Mouse (Mus musculus) hindbrain, embryonic 11.5 days (tissue): ENCODE results near the gene Wnt7b. TPM values are rescaled to one million over a fixed set of nuclear protein-coding genes. Genes with fewer than 3 reads are reported as not detected.

Source experiments
- ATAC-seq: fragments of 200-750 bp; cut with Nextera tagmentation; 2 replicates; pipeline ENCODE4 v1.8.0; 2017; ENCODE audit warnings: mild to moderate bottlenecking, moderate TSS enrichment, moderate library complexity; ENCODE audit not compliant: low FRiP score
- DNase-seq: peaks from one replicate; pipeline ENCODE4 v3.0.0-alpha.2; 2015; ENCODE audit warnings: low spot score
- H3K27ac ChIP-seq: fragments of 300-500 bp; sonication (generic); 2 replicates; pipeline ENCODE4 v1.5.1; 2014; ENCODE audit warnings: mild to moderate bottlenecking, low read depth, low read length
- H3K27me3 ChIP-seq: fragments of 300-500 bp; sonication (generic); 2 replicates; pipeline ENCODE4 v1.6.1; 2014; ENCODE audit warnings: mild to moderate bottlenecking, low read length, moderate library complexity, mixed read lengths; ENCODE audit not compliant: control insufficient read depth, insufficient read depth
- H3K36me3 ChIP-seq: fragments of 300-500 bp; sonication (generic); 2 replicates; pipeline ENCODE4 v1.6.1; 2014; ENCODE audit warnings: mild to moderate bottlenecking, low read length, moderate library complexity, mixed read lengths; ENCODE audit not compliant: control insufficient read depth, insufficient read depth
- H3K4me1 ChIP-seq: fragments of 300-500 bp; sonication (generic); replicated peaks from 2 replicates; pipeline ENCODE4 v1.6.1; 2014; ENCODE audit warnings: low read length, mixed read lengths; ENCODE audit not compliant: control insufficient read depth, insufficient read depth
- H3K4me2 ChIP-seq: fragments of 300-500 bp; sonication (generic); replicated peaks from 2 replicates; pipeline ENCODE4 v1.6.1; 2014; ENCODE audit warnings: mild to moderate bottlenecking, low read depth, low read length
- H3K4me3 ChIP-seq: fragments of 300-500 bp; sonication (generic); 2 replicates; pipeline ENCODE4 v1.5.1; 2014; ENCODE audit warnings: low read depth, low read length
- H3K9ac ChIP-seq: fragments of 300-500 bp; sonication (generic); 2 replicates; pipeline ENCODE4 v1.6.1; 2014; ENCODE audit warnings: low read depth, low read length
- H3K9me3 ChIP-seq: fragments of 300-500 bp; sonication (generic); 2 replicates; pipeline ENCODE4 v1.6.1; 2016; ENCODE audit warnings: low read length; ENCODE audit not compliant: control insufficient read depth
- WGBS: fragments of 180-500 bp; shearing (Covaris S2); extraction: QIAGEN DNeasy Blood & Tissue Kit; methylation state at CpG from one replicate; pipeline ENCODE4 v1.1.7; 2014; 5-methylcytosine and 5-hydroxymethylcytosine counted together
- polyA plus RNA-seq: library from polyadenylated mRNA; unstranded; fragments of >200 nt; fragmentation: Nextera tagmentation; extraction: Ambion mirVana; gene quantifications from 2 replicates; pipeline ENCODE4 v1.2.1, GENCODE M21; 2014

Wnt7b gene
- polyA plus RNA-seq, 1 experiment from 2014 or later = 61.6 TPM

DNA sequence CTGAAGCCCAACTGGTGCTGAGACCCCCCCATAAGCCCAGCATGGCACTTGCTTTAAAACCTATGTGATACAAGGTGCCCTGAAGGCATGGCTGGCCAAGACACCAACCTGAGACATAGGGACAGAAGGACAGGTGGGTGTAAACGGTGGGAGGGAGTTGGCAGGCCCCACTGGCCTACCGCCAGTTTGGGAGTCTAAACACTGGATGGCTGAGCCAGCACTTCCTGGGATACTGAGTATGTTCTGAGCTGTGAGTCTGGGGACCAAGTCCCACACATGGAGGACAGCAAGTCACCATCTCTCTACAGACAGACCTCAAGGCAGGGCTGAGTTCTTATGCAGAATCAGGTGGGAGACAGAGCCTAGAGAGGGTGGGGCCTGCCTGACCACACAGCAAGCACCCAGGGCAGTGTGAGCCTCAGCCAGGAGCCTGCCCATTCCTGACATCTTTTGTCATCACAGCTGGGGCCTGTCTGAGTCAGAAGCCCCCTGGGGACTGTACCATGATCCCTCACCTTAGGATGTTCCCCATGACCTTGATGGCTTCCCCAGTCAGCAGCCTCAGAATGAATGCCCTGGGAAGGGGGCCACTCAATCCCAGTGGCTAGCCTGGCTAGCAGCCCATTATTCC, 13.0 kb downstream of the Wnt7b start:
- Histone ChIP-seq H3K27ac (no peak overlapping the region), H3K4me2 (no peak overlapping the region), H3K9ac (no peak overlapping the region), H3K4me1 (peaks cover 11% of the 10 kb centered on the region; the same call in 1 of the 2 replicates), H3K4me3 (no peak overlapping the region), H3K9me3 (no peaks in the 10 kb centered on the region), H3K27me3 (no peaks in the 10 kb centered on the region), H3K36me3 (no peaks in the 10 kb centered on the region)
- DNase-seq = no peak
- ATAC-seq = no peak
- WGBS = 89% methylated on average over 2 of the region's 2 CpGs

DNA sequence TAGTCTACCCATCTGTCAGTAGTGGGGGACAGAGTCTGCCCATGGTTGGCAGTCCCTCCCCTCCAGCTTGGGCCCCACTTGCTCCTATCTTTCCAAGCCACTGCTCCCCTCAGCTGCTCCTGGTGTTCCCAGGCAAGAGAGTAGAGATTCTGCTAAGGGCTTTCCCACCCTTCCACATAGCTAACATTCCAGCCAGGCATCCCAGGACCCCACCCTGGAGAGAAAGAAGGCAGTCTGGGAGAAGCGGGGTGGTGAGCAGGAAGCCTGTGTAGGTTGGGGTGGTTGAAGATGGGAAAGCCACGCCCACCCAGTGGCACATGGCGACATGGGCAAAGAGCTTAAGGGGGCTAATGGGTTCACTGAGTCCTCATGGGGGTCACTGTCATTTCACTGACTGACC, 13.9 kb downstream of the Wnt7b start:
- no peak overlapping the region for H3K4me2 ChIP-seq
- H3K4me1 ChIP-seq = peaks cover 8% of the 10 kb centered on the region; the same call in 1 of the 2 replicates
- no peak overlapping the region for H3K9ac ChIP-seq
- no peak for DNase-seq
- H3K36me3 ChIP-seq = no peaks in the 10 kb centered on the region
- 80% methylated on average over 3 of the region's 3 CpGs for WGBS
- no peaks in the 10 kb centered on the region for H3K9me3 ChIP-seq
- H3K27ac ChIP-seq = no peak overlapping the region
- ATAC-seq = no peak
- no peaks in the 10 kb centered on the region for H3K27me3 ChIP-seq
- H3K4me3 ChIP-seq = no peak overlapping the region

DNA sequence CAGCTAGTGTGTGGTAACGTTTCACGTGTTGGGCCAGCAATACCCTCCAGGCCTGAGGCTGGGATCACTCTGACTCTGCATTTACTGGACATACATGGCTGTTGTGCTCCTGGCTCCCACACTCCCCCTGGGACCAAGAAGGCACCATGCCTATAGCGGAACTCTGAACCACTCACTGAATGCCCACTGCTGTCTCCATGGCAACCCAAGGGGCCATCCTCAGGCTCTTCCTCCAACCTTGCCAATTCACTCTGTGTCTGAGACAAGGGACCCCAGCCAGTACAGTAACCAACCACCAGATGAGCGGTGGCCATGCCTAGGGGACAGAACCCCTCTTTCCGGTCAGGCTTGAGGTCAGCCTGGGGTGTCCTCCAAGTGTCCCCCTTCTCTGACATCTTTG, 17.3 kb downstream of the Wnt7b start:
- ATAC-seq = no peak
- Histone ChIP-seq H3K4me3 (no peak overlapping the region), H3K27me3 (no peaks in the 10 kb centered on the region), H3K27ac (no peak overlapping the region), H3K4me1 (peaks cover 6% of the 10 kb centered on the region; the same call in 1 of the 2 replicates), H3K9me3 (no peaks in the 10 kb centered on the region), H3K36me3 (no peaks in the 10 kb centered on the region), H3K9ac (no peak overlapping the region), H3K4me2 (no peak overlapping the region)
- WGBS = 75% methylated on average over 5 of the region's 5 CpGs
- DNase-seq = no peak

DNA sequence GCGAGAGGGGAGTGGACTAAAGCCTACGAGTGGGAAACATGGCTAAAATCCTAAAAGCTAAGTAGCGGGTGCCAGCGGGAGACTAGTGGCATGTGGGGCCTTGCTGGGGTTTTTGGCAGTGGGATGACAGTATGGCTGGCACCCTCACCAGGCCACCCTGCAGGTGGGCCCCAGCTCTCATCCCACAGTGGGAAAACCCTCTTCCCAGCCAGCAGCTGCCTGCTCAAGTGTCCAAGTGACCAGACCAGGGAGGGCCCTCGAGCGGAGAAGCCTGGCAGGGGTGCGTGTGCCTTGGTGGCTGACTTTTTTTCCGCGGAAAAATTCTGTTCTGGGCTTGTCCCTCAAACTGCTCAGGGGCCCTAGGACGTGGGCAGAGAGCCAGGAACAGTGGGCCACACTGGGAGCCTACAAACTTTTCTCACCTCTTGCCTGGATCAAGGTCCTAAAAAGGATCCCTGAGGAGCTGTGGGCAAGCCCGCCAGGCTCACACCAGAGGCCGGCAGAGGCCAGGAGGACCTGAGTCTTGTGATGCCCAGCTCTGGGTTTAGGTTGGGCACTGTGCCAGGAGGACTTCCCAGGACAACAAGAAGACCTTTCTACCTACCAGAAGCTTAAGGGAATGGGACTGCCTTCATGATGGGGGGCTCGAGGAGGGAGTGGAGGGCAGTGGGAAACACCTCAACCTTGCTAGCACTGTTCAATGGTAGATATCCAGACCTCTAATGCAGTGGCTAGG, 18.1 kb downstream of the Wnt7b start:
- DNase-seq (no peak), ATAC-seq (no peak)
- no peaks in the 10 kb centered on the region for H3K27me3 ChIP-seq
- no peak overlapping the region for H3K27ac ChIP-seq
- no peak overlapping the region for H3K4me3 ChIP-seq
- H3K4me2 ChIP-seq = no peak overlapping the region
- no peaks in the 10 kb centered on the region for H3K9me3 ChIP-seq
- peaks cover 6% of the 10 kb centered on the region; the same call in 1 of the 2 replicates for H3K4me1 ChIP-seq
- 84% methylated on average over 13 of the region's 13 CpGs for WGBS
- H3K9ac ChIP-seq = no peak overlapping the region
- no peaks in the 10 kb centered on the region for H3K36me3 ChIP-seq

DNA sequence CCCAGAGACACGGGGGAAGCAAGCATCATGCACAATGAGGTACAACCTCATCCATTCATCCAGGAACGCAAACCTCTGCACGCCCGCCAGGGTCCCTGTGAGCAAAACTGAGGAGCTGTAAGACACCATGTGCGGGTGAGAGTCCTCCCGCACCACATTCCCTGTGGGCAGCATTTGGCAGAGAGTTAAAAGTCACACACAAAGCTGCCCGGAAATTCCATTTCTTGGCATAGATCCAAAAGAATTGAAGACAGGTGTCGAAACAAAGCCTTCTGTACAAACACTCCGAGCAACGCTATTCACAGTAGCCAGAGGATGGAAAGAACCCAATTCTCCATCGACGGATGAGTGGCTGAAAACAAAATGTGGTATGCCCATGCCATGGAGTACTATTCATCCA, 20.3 kb downstream of the Wnt7b start:
- no peak for DNase-seq
- no peak for ATAC-seq
- 87% methylated on average over 12 of the region's 12 CpGs for WGBS
- Histone ChIP-seq H3K9ac (no peak overlapping the region), H3K4me2 (no peak overlapping the region), H3K36me3 (no peaks in the 10 kb centered on the region), H3K4me3 (no peak overlapping the region), H3K27me3 (no peaks in the 10 kb centered on the region), H3K4me1 (peaks cover 4% of the 10 kb centered on the region; the same call in 1 of the 2 replicates), H3K27ac (no peak overlapping the region), H3K9me3 (no peaks in the 10 kb centered on the region)

DNA sequence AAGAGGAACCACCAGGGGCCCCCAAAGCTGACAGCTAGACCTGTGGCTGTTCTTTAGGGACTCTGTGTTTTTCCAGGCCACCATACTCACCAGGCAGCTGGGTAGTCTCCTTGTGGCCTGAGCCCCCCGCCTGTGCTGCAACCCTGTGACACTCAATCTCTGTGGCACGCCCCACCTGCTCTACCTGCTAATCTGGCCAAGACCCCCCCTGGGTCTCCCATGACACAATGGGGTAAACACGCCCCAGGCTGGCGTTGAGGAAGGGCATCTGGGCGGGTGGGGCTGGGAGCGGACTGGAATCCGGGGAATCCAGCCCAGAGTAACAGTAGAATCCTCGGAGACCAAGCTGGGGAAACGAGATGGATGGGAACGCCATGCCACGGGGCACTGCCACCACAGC, 21.4 kb downstream of the Wnt7b start:
- no peak overlapping the region for H3K4me2 ChIP-seq
- H3K4me1 ChIP-seq = no peaks in the 10 kb centered on the region
- H3K27me3 ChIP-seq = no peaks in the 10 kb centered on the region
- no peaks in the 10 kb centered on the region for H3K36me3 ChIP-seq
- no peak overlapping the region for H3K9ac ChIP-seq
- ATAC-seq (no peak), DNase-seq (no peak)
- H3K4me3 ChIP-seq = no peak overlapping the region
- H3K27ac ChIP-seq = no peak overlapping the region
- no peaks in the 10 kb centered on the region for H3K9me3 ChIP-seq
- WGBS = 75% methylated on average over 11 of the region's 11 CpGs

DNA sequence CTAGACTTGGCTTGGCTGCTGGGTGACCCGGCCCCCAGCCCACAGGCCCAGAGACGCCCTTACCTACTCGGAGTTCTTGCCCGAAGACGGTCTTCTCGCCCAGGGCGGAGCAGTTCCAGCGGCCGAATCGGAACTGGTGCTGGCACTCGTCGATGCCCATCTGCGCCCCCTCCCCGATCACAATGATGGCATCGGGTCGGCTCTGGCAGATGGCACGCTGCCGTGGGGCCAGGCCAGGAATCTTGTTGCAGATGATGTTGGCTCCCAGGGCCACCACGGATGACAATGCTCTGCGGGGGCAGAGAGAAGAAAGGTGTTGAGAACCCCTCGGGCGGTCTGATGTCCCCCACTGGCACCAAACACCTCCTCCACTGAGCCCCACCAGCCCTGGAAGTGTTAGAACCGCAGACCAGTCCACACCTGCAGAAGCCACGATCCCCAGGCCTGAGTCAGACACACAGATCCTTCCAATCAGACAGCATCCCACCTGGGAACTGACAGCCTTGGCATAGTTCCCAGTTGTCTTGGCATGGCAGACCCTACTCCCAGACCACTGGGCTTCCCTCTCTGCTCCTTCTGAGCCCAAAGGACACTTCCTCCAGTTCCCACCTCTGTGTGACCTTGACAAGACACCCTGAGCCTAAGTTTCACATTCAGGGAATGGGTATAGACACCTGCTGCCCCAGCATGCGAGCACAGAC, 23.3 kb downstream of the Wnt7b start:
- H3K9me3 ChIP-seq = no peaks in the 10 kb centered on the region
- H3K36me3 ChIP-seq = no peaks in the 10 kb centered on the region
- H3K4me3 ChIP-seq = no peak overlapping the region
- ATAC-seq = no peak
- no peak for DNase-seq
- WGBS = 93% methylated on average over 24 of the region's 25 CpGs
- H3K4me2 ChIP-seq = no peak overlapping the region
- no peaks in the 10 kb centered on the region for H3K4me1 ChIP-seq
- no peak overlapping the region for H3K9ac ChIP-seq
- H3K27ac ChIP-seq = no peak overlapping the region
- no peaks in the 10 kb centered on the region for H3K27me3 ChIP-seq

DNA sequence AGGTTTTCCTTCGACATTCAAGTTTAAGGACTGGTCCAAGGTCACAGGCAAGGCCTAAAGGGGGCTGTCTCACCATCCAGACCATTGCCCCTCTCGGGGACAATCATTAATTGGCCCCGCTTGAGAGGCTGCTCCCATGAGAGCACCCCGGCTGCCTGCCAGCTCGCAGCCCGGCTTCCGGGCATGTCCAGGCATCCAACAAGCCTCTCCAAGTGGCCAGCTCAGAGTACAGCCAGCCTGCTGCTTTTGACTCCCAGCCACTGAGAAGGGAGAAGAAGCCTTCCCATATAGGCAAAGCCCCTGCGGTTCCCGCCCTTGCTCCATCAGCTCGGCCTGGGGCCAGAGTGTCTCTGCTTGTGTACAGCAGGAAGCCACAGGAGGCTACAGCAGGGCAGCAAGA, 26.5 kb downstream of the Wnt7b start:
- Histone ChIP-seq H3K9me3 (no peaks in the 10 kb centered on the region), H3K9ac (no peak overlapping the region), H3K36me3 (no peaks in the 10 kb centered on the region), H3K4me2 (no peak overlapping the region), H3K4me3 (no peak overlapping the region), H3K4me1 (no peaks in the 10 kb centered on the region), H3K27ac (no peak overlapping the region), H3K27me3 (no peaks in the 10 kb centered on the region)
- WGBS = 67% methylated on average over 10 of the region's 10 CpGs
- no peak for DNase-seq
- ATAC-seq = no peak
